Comparison of ENCODE assay signal across 9 mouse cellular contexts in genomic region chr2:29199909-29200308, GRCm38 (mm10). TPM values are rescaled to one million over a fixed set of nuclear protein-coding genes. Genes with fewer than 3 reads are reported as not detected.
A peak's percentile ranks its signal among the peaks of the same experiment; 100 is the strongest.
DNase-seq lines count a peak whose midpoint lies in the region; ATAC-seq lines count a peak whose summit lies in the region.
"Had no signal": no experiment of that assay in that cellular context is flagged by ENCODE, and none has a peak within 500 bp of the region (broad histone marks: within the 10 kb centered on the region; RNA-seq: fewer than 3 reads in every experiment).

No protein-coding gene starts in this region.

- no peaks in the 10 kb centered on the region for H3K36me3 ChIP-seq in kidney, embryonic 14.5 days (ENCODE audit: control insufficient read depth, insufficient read depth, low read length)
- no peaks in the 10 kb centered on the region for H3K36me3 ChIP-seq in limb, embryonic 10.5 days
- H3K36me3 ChIP-seq: midbrain, embryonic 12.5 days had no signal

- peaks cover 16% of the 10 kb centered on the region for H3K27me3 ChIP-seq in kidney, embryonic 14.5 days (ENCODE audit: control insufficient read depth, insufficient read depth, low read length)
- H3K27me3 ChIP-seq in limb, embryonic 10.5 days (ENCODE audit: low read depth, poor library complexity, severe bottlenecking), result peaks cover 61% of the 10 kb centered on the region

- no peak overlapping the region for H3K9ac ChIP-seq in kidney, embryonic 14.5 days (ENCODE audit: low read depth, low read length)
- H3K9ac ChIP-seq: midbrain, embryonic 12.5 days had no signal

- ATAC-seq in kidney, embryonic 14.5 days (ENCODE audit: low FRiP score, low TSS enrichment), result no peak

- no peaks in the 10 kb centered on the region for H3K9me3 ChIP-seq in kidney, embryonic 14.5 days (ENCODE audit: control insufficient read depth, low read length)
- no peaks in the 10 kb centered on the region for H3K9me3 ChIP-seq in limb, embryonic 10.5 days (replicated peaks)
- H3K9me3 ChIP-seq: midbrain, embryonic 12.5 days had no signal

- H3K27ac ChIP-seq in kidney, embryonic 14.5 days (ENCODE audit: low read depth, low read length), result no peak overlapping the region
- no peak overlapping the region for H3K27ac ChIP-seq in limb, embryonic 10.5 days
- H3K27ac ChIP-seq: midbrain, embryonic 12.5 days had no signal

- H3K4me1 ChIP-seq in kidney, embryonic 14.5 days (ENCODE audit: control insufficient read depth, insufficient read depth, low read length), result no peaks in the 10 kb centered on the region
- peaks cover 9% of the 10 kb centered on the region for H3K4me1 ChIP-seq in limb, embryonic 10.5 days

- WGBS in kidney, embryonic 14.5 days, result 8% methylated on average over 3 of the region's 3 CpGs
- WGBS in limb, embryonic 10.5 days, result 7% methylated on average over 3 of the region's 3 CpGs

- peak; percentile 34 for DNase-seq in kidney, adult 9 months
- peak; percentile 81 for DNase-seq in CD4-positive, CD25-positive, alpha-beta regulatory T cell, adult 2 months (ENCODE audit: low read depth, low spot score)
- peak; percentile 25 for DNase-seq in MEL-GATA-1-ER (ENCODE audit: extremely low read depth, low read depth)
- peak; percentile 70 to 76 for DNase-seq in cerebellum, postnatal 36 days
- DNase-seq in limb, embryonic 10.5 days (ENCODE audit: low spot score), result peak; percentile 63
- peak; percentile 60 for DNase-seq in right cerebral cortex, postnatal 14 days
- no peak for DNase-seq in Muller cell, postnatal 12 days (ENCODE audit: inconsistent ontology term)

- no peak overlapping the region for H3K4me3 ChIP-seq in kidney, embryonic 14.5 days (ENCODE audit: low read length)
- H3K4me3 ChIP-seq in limb, embryonic 10.5 days, result no peak overlapping the region
- H3K4me3 ChIP-seq: midbrain, embryonic 12.5 days had no signal

- no peak overlapping the region for H3K4me2 ChIP-seq in kidney, embryonic 14.5 days (replicated peaks; ENCODE audit: low read depth, low read length)
- H3K4me2 ChIP-seq: midbrain, embryonic 12.5 days had no signal

RNA-seq across cellular contexts. Expression of gene Ntng2, which starts 52.9 kb away (rescaled TPM):
- 3.2 and 4.3 TPM in 2 replicates for polyA plus RNA-seq in kidney, embryonic 14.5 days (2014; fragmentation: Nextera tagmentation; extraction: Ambion mirVana)
- 0.16 and 0.50 TPM in 2 replicates for polyA plus RNA-seq in limb, embryonic 10.5 days (2016; fragmentation: Nextera tagmentation; extraction: Ambion mirVana)
